Mouse (Mus musculus) bone marrow, adult 2 months (tissue): ENCODE measurements around the gene Cinp.

Source experiments
- CTCF ChIP-seq: fragments of 200-500 bp; IDR thresholded peaks from 2 replicates; pipeline ENCODE4 v1.5.1; 2011; ENCODE audit warnings: low read length, control low read depth; ENCODE audit not compliant: control insufficient read depth, insufficient read depth
- POLR2A ChIP-seq: fragments of 200-500 bp; IDR thresholded peaks from 2 replicates; pipeline ENCODE4 v1.6.1; 2011; ENCODE audit warnings: low read depth, mild to moderate bottlenecking, control low read depth, low read length, borderline replicate concordance; ENCODE audit not compliant: control insufficient read depth

DNA sequence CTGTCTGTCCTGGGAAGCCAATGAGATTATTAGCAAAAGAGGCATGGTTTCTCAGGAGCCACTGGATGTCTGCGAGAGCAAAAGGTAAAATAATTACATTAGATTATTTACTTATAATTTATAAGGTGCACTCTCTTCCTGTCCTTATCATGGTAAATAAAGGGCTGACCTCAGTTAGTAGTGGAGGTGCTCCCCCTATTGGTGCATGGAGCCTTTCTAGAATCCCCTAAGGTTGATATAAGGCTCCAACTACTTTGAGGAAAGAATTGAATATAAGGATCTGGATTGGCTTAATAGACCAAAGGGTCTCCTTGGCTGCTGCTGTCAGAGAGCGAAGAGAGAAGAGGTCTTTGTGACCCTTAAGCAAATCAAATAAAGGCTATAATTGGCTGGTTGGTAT lies 14.6 kb upstream of the Cinp start:
- TF ChIP-seq CTCF (no peak), POLR2A (no peak)
